Mouse (Mus musculus) cerebellum, postnatal 10 days (tissue): Measurements from ENCODE around the gene Farp2.
"Not testable (repeated sequence)": the region's sequence is repeated elsewhere in the genome, so short reads cannot be mapped to it uniquely, and the experiment has no call there.

ENCODE experiments used
- DNase-seq, 2 experiments: peaks; one replicate each; pipeline ENCODE4 v3.0.0; 2021; ENCODE audit warnings: mixed read lengths in 2 of 2

Gene Farp2

GRCm38 (mm10) chr1:93511585-93512350 is at the start of gene Farp2:
Gene Farp2 (plus strand): TSS chr1:93512079.
- DNase-seq: peak; percentile 95 to 97

- DNase-seq: no peak
Observed at GRCm38 (mm10) chr1:93465066-93465465, 46.8 kb upstream of the Farp2 start.

- DNase-seq: no peak
Observed at GRCm38 (mm10) chr1:93465746-93466145, 46.1 kb upstream of the Farp2 start.

- DNase-seq: no peak
Observed at GRCm38 (mm10) chr1:93468626-93469025, 43.3 kb upstream of the Farp2 start.

GRCm38 (mm10) chr1:93475694-93476093 is 36.2 kb upstream of the Farp2 start:
- no peak for DNase-seq

- peak; percentile 99 to 100 for DNase-seq
Observed at GRCm38 (mm10) chr1:93477758-93478585, 33.9 kb upstream of the Farp2 start.

GRCm38 (mm10) chr1:93478586-93479475 is 33.0 kb upstream of the Farp2 start, which contains the start of gene Hdlbp:
Gene Hdlbp (minus strand): TSS chr1:93478815.
- DNase-seq: peak; percentile 99 to 100

- DNase-seq: peak in 1 of 2 experiments; percentile 21
Observed at GRCm38 (mm10) chr1:93479476-93480083, 32.3 kb upstream of the Farp2 start.

- not testable (repeated sequence) for DNase-seq
Observed at GRCm38 (mm10) chr1:93486302-93486701, 25.6 kb upstream of the Farp2 start.

- DNase-seq: no peak
Observed at GRCm38 (mm10) chr1:93495312-93495711, 16.6 kb upstream of the Farp2 start.

- peak; percentile 40 to 69 for DNase-seq
Observed at GRCm38 (mm10) chr1:93506944-93507676, 4.8 kb upstream of the Farp2 start.

GRCm38 (mm10) chr1:93508576-93508975 is 3.3 kb upstream of the Farp2 start:
- peak; percentile 21 to 26 for DNase-seq

GRCm38 (mm10) chr1:93512351-93512690 is 442 bp downstream of the Farp2 start:
- DNase-seq: no peak

GRCm38 (mm10) chr1:93513221-93513620 is 1.3 kb downstream of the Farp2 start:
- peak; percentile 2 to 3 for DNase-seq

GRCm38 (mm10) chr1:93521491-93521890 is 9.6 kb downstream of the Farp2 start:
- DNase-seq: no peak

GRCm38 (mm10) chr1:93522325-93522724 is 10.4 kb downstream of the Farp2 start:
- DNase-seq: no peak

- no peak for DNase-seq
Observed at GRCm38 (mm10) chr1:93529801-93530200, 17.9 kb downstream of the Farp2 start.

- DNase-seq: no peak
Observed at GRCm38 (mm10) chr1:93537227-93537626, 25.3 kb downstream of the Farp2 start.

GRCm38 (mm10) chr1:93543196-93543595 is 31.3 kb downstream of the Farp2 start:
- no peak for DNase-seq

GRCm38 (mm10) chr1:93547286-93547685 is 35.4 kb downstream of the Farp2 start:
- no peak for DNase-seq

GRCm38 (mm10) chr1:93551427-93551826 is 39.5 kb downstream of the Farp2 start:
- no peak for DNase-seq

GRCm38 (mm10) chr1:93563224-93563623 is 51.3 kb downstream of the Farp2 start:
- no peak for DNase-seq
